Mouse (Mus musculus) heart, embryonic 13.5 days (tissue): Measurements from ENCODE around the gene Tapbp. TPM values are rescaled to one million over a fixed set of nuclear protein-coding genes. Genes with fewer than 3 reads are reported as not detected.

Experiments
- ATAC-seq: fragments of 200-750 bp; cut with Nextera tagmentation; 2 replicates; pipeline ENCODE4 v1.8.0; 2017; ENCODE audit warnings: moderate TSS enrichment; ENCODE audit not compliant: insufficient number of reproducible peaks, low FRiP score, low TSS enrichment; ENCODE audit errors: extremely low read depth
- H3K27ac ChIP-seq: fragments of 300-500 bp; sonication (generic); replicated peaks from 2 replicates; pipeline ENCODE4 v1.5.1; 2015; ENCODE audit warnings: moderate library complexity, mild to moderate bottlenecking, inconsistent platforms
- H3K27me3 ChIP-seq: fragments of 300-500 bp; sonication (generic); replicated peaks from 2 replicates; pipeline ENCODE4 v1.6.1; 2015; ENCODE audit warnings: mild to moderate bottlenecking, inconsistent platforms
- H3K36me3 ChIP-seq: fragments of 300-500 bp; sonication (generic); 2 replicates; pipeline ENCODE4 v1.6.1; 2015; ENCODE audit warnings: mild to moderate bottlenecking, inconsistent platforms
- H3K4me1 ChIP-seq: fragments of 300-500 bp; sonication (generic); 2 replicates; pipeline ENCODE4 v1.6.1; 2015; ENCODE audit warnings: inconsistent platforms
- H3K4me2 ChIP-seq: fragments of 300-500 bp; sonication (generic); 2 replicates; pipeline ENCODE4 v1.6.1; 2015; ENCODE audit warnings: inconsistent platforms, mild to moderate bottlenecking, moderate library complexity
- H3K4me3 ChIP-seq: fragments of 300-500 bp; sonication (generic); 2 replicates; pipeline ENCODE4 v1.5.1; 2015; ENCODE audit warnings: moderate library complexity, mild to moderate bottlenecking, inconsistent platforms
- H3K9ac ChIP-seq: fragments of 300-500 bp; sonication (generic); 2 replicates; pipeline ENCODE4 v1.6.1; 2015; ENCODE audit warnings: inconsistent platforms, mild to moderate bottlenecking, moderate library complexity
- H3K9me3 ChIP-seq: fragments of 300-500 bp; sonication (generic); 2 replicates; pipeline ENCODE4 v1.6.1; 2016; ENCODE audit warnings: inconsistent platforms
- WGBS: fragments of 180-500 bp; shearing (Covaris S2); methylation state at CpG from one replicate; pipeline ENCODE4 v1.1.7; 2015; ENCODE audit warnings: mixed read lengths; 5-methylcytosine and 5-hydroxymethylcytosine counted together
- polyA plus RNA-seq: library from polyadenylated mRNA; unstranded; fragments of >200 nt; fragmentation: Nextera tagmentation; extraction: Ambion mirVana; gene quantifications from 2 replicates; pipeline ENCODE4 v1.2.1, GENCODE M21; 2015

Tapbp gene
- polyA plus RNA-seq, 1 experiment from 2014 or later: 36.8 TPM

- H3K9me3 ChIP-seq: no peaks in the 10 kb centered on the region
- H3K36me3 ChIP-seq: peaks cover 67% of the 10 kb centered on the region
- no peak overlapping the region for H3K27ac ChIP-seq
- peaks cover 23% of the 10 kb centered on the region for H3K4me1 ChIP-seq
- 77% methylated on average over 11 of the region's 11 CpGs for WGBS
- no peaks in the 10 kb centered on the region for H3K27me3 ChIP-seq
- H3K9ac ChIP-seq: no peak overlapping the region
- peak overlapping the region; percentile 95 for H3K4me2 ChIP-seq
- H3K4me3 ChIP-seq: peak overlapping the region; percentile 92
- ATAC-seq: no peak
Observed at GRCm38 (mm10) chr17:33938783-33939182, 23.1 kb downstream of the Tapbp start.

GRCm38 (mm10) chr17:33940206-33940805, 24.6 kb downstream of the Tapbp start, which contains the start of the genes Pfdn6 and Wdr46:
TSS of gene Pfdn6 (minus strand) at chr17:33940343.
TSS of gene Wdr46 (plus strand) at chr17:33940660.
- Histone ChIP-seq H3K36me3 (peaks cover 67% of the 10 kb centered on the region), H3K27ac (peak within 1 kb of the TSS; percentile 28; the same call in 1 of the 2 replicates)
- ATAC-seq: peak; percentile 64; the same call in 1 of the 2 replicates

GRCm38 (mm10) chr17:33940981-33941380, 25.3 kb downstream of the Tapbp start:
- WGBS: 1% methylated on average over 26 of the region's 26 CpGs

More at GRCm38 (mm10) chr17:33940206-33940805, 24.6 kb downstream of the Tapbp start, which contains the start of the genes Pfdn6 and Wdr46:
- Histone ChIP-seq H3K4me1 (peaks cover 23% of the 10 kb centered on the region), H3K9me3 (no peaks in the 10 kb centered on the region), H3K27me3 (no peaks in the 10 kb centered on the region), H3K9ac (peak within 1 kb of the TSS; percentile 97), H3K4me2 (peak within 1 kb of the TSS; percentile 95), H3K4me3 (peak within 1 kb of the TSS; percentile 92)
- WGBS: under 1% methylated on average over 36 of the region's 36 CpGs

GRCm38 (mm10) chr17:33941381-33941780, 25.7 kb downstream of the Tapbp start:
- Histone ChIP-seq H3K4me1 (peaks cover 23% of the 10 kb centered on the region), H3K36me3 (peaks cover 67% of the 10 kb centered on the region), H3K4me2 (peak overlapping the region; percentile 95), H3K27me3 (no peaks in the 10 kb centered on the region), H3K9ac (peak overlapping the region; percentile 97), H3K27ac (no peak overlapping the region), H3K9me3 (no peaks in the 10 kb centered on the region), H3K4me3 (peak overlapping the region; percentile 92)
- WGBS: 50% methylated on average over 19 of the region's 19 CpGs
- ATAC-seq: no peak

More at GRCm38 (mm10) chr17:33940981-33941380, 25.3 kb downstream of the Tapbp start:
- ATAC-seq: no peak
- H3K4me1 ChIP-seq: peaks cover 23% of the 10 kb centered on the region
- peak overlapping the region; percentile 95 for H3K4me2 ChIP-seq
- H3K36me3 ChIP-seq: peaks cover 67% of the 10 kb centered on the region
- peak overlapping the region; percentile 92 for H3K4me3 ChIP-seq
- peak overlapping the region; percentile 97 for H3K9ac ChIP-seq
- no peaks in the 10 kb centered on the region for H3K27me3 ChIP-seq
- no peak overlapping the region for H3K27ac ChIP-seq
- no peaks in the 10 kb centered on the region for H3K9me3 ChIP-seq

GRCm38 (mm10) chr17:33943454-33943853, 27.8 kb downstream of the Tapbp start:
- H3K4me2 ChIP-seq: no peak overlapping the region
- 93% methylated on average over 15 of the region's 15 CpGs for WGBS
- ATAC-seq: no peak
- peaks cover 23% of the 10 kb centered on the region for H3K4me1 ChIP-seq
- no peaks in the 10 kb centered on the region for H3K27me3 ChIP-seq
- peaks cover 63% of the 10 kb centered on the region for H3K36me3 ChIP-seq
- H3K9me3 ChIP-seq: no peaks in the 10 kb centered on the region
- no peak overlapping the region for H3K9ac ChIP-seq
- no peak overlapping the region for H3K27ac ChIP-seq
- no peak overlapping the region for H3K4me3 ChIP-seq

GRCm38 (mm10) chr17:33947430-33948089, 31.9 kb downstream of the Tapbp start:
- WGBS: 83% methylated on average over 10 of the region's 10 CpGs
- Histone ChIP-seq H3K4me2 (no peak overlapping the region), H3K9ac (no peak overlapping the region), H3K27ac (no peak overlapping the region), H3K4me1 (peaks cover 31% of the 10 kb centered on the region), H3K9me3 (no peaks in the 10 kb centered on the region), H3K4me3 (no peak overlapping the region), H3K36me3 (peaks cover 82% of the 10 kb centered on the region), H3K27me3 (no peaks in the 10 kb centered on the region)
- ATAC-seq: no peak

GRCm38 (mm10) chr17:33948090-33948904, 32.6 kb downstream of the Tapbp start:
- Histone ChIP-seq H3K27me3 (no peaks in the 10 kb centered on the region), H3K4me1 (peaks cover 38% of the 10 kb centered on the region), H3K4me2 (no peak overlapping the region), H3K9me3 (no peaks in the 10 kb centered on the region), H3K4me3 (no peak overlapping the region), H3K9ac (no peak overlapping the region; the same call in 1 of the 2 replicates), H3K27ac (no peak overlapping the region), H3K36me3 (peaks cover 82% of the 10 kb centered on the region)
- no peak for ATAC-seq
- WGBS: 86% methylated on average over 22 of the region's 22 CpGs

- Histone ChIP-seq H3K9me3 (no peaks in the 10 kb centered on the region), H3K27me3 (no peaks in the 10 kb centered on the region), H3K4me2 (no peak overlapping the region), H3K4me3 (no peak overlapping the region), H3K9ac (no peak overlapping the region), H3K36me3 (peaks cover 82% of the 10 kb centered on the region), H3K4me1 (peaks cover 45% of the 10 kb centered on the region), H3K27ac (no peak overlapping the region)
- 88% methylated on average over 19 of the region's 19 CpGs for WGBS
- ATAC-seq: no peak
Observed at GRCm38 (mm10) chr17:33948905-33949537, 33.3 kb downstream of the Tapbp start.

GRCm38 (mm10) chr17:33950131-33950625, 34.5 kb downstream of the Tapbp start:
- no peaks in the 10 kb centered on the region for H3K9me3 ChIP-seq
- no peaks in the 10 kb centered on the region for H3K27me3 ChIP-seq
- peak overlapping the region; percentile 81 for H3K9ac ChIP-seq
- H3K4me1 ChIP-seq: peaks cover 53% of the 10 kb centered on the region
- H3K4me3 ChIP-seq: peak overlapping the region; percentile 61
- ATAC-seq: no peak
- H3K27ac ChIP-seq: peak overlapping the region; percentile 91; the same call in 1 of the 2 replicates
- H3K36me3 ChIP-seq: peaks cover 79% of the 10 kb centered on the region
- H3K4me2 ChIP-seq: peak overlapping the region; percentile 99
- WGBS: 71% methylated on average over 10 of the region's 10 CpGs

GRCm38 (mm10) chr17:33951021-33951946, 35.6 kb downstream of the Tapbp start, which contains the start of gene B3galt4:
TSS of gene B3galt4 (minus strand) at chr17:33951488.
- Histone ChIP-seq H3K27ac (peak within 1 kb of the TSS; percentile 91), H3K9ac (peak within 1 kb of the TSS; percentile 81), H3K4me3 (peak within 1 kb of the TSS; percentile 61), H3K4me1 (peaks cover 54% of the 10 kb centered on the region), H3K9me3 (no peaks in the 10 kb centered on the region), H3K36me3 (peaks cover 68% of the 10 kb centered on the region), H3K27me3 (no peaks in the 10 kb centered on the region), H3K4me2 (peak within 1 kb of the TSS; percentile 99)
- under 1% methylated on average over 45 of the region's 45 CpGs for WGBS
- ATAC-seq: peak; percentile 31; the same call in 1 of the 2 replicates
